In genomic region chr5:54056266-54056665, GRCm38 (mm10) we compare ENCODE assay signal across 19 mouse cellular contexts.
"Had no signal": no experiment of that assay in that cellular context is flagged by ENCODE, and none has a peak within 500 bp of the region (broad histone marks: within the 10 kb centered on the region; RNA-seq: fewer than 3 reads in every experiment).

No protein-coding gene starts in this region.

- DNase-seq: liver, embryonic 13.5 days; liver, postnatal 0 days; lung, adult 2 months; retina, postnatal 1 day; right cerebral cortex, adult 18-20 months; right cerebral cortex, postnatal 25 days; right cerebral cortex, postnatal 4 days; spleen, adult 18-20 months; thymus, adult 18-20 months; thymus, postnatal 14 days; thymus, postnatal 36 days had no signal

- ATAC-seq: liver, postnatal 0 days; midbrain, embryonic 15.5 days had no signal

- H3K9ac ChIP-seq: liver, embryonic 13.5 days; liver, embryonic 15.5 days; liver, postnatal 0 days; midbrain, embryonic 12.5 days; midbrain, embryonic 15.5 days; neural tube, embryonic 13.5 days; neural tube, embryonic 15.5 days had no signal

- H3K27ac ChIP-seq: liver, embryonic 13.5 days; liver, embryonic 15.5 days; macrophage; midbrain, embryonic 12.5 days; midbrain, embryonic 15.5 days; neural tube, embryonic 13.5 days; neural tube, embryonic 15.5 days had no signal

- H3K4me1 ChIP-seq: midbrain, embryonic 12.5 days; midbrain, embryonic 15.5 days; neural tube, embryonic 13.5 days; neural tube, embryonic 15.5 days had no signal

- H3K9me3 ChIP-seq: liver, embryonic 13.5 days; liver, embryonic 15.5 days; midbrain, embryonic 12.5 days; midbrain, embryonic 15.5 days; neural tube, embryonic 13.5 days; neural tube, embryonic 15.5 days had no signal

- H3K4me2 ChIP-seq: liver, embryonic 13.5 days; liver, embryonic 15.5 days; midbrain, embryonic 12.5 days; midbrain, embryonic 15.5 days; neural tube, embryonic 13.5 days; neural tube, embryonic 15.5 days had no signal

- H3K27me3 ChIP-seq: liver, embryonic 13.5 days; liver, embryonic 15.5 days; megakaryocyte, embryonic 14.5 days; midbrain, embryonic 12.5 days; midbrain, embryonic 15.5 days; neural tube, embryonic 13.5 days; neural tube, embryonic 15.5 days had no signal

- H3K36me3 ChIP-seq: liver, embryonic 13.5 days; liver, embryonic 15.5 days; neural tube, embryonic 15.5 days had no signal

- H3K4me3 ChIP-seq: liver, embryonic 13.5 days; liver, embryonic 15.5 days; megakaryocyte, embryonic 14.5 days; midbrain, embryonic 12.5 days; midbrain, embryonic 15.5 days; myocyte; neural tube, embryonic 13.5 days; neural tube, embryonic 15.5 days had no signal
